Mouse (Mus musculus): ENCODE measurements around the gene Ubl7. TPM values are rescaled to one million over a fixed set of nuclear protein-coding genes. Genes with fewer than 3 reads are reported as not detected.

Gene Ubl7
- total and polyA plus RNA-seq, 3 experiments, result 22.7 to 89.6 TPM; not detected in 1

- peak; percentile 56 for DNase-seq (ENCODE audit: low read depth, low spot score)
- peak overlapping the region; percentile 65 for H3K9ac ChIP-seq (ENCODE audit: control insufficient read depth, low read depth, low read length, poor library complexity, severe bottlenecking)
- H3K36me3 ChIP-seq (ENCODE audit: control insufficient read depth in 1 of 2, insufficient read depth in 2 of 2, low read length in 2 of 2), result no peaks in the 10 kb centered on the region
- H3K9me3 ChIP-seq (replicated peaks; ENCODE audit: insufficient read depth, low read length), result no peaks in the 10 kb centered on the region
- peak overlapping the region; percentile 54 to 62 for H3K4me3 ChIP-seq (ENCODE audit: control insufficient read depth in 1 of 2, insufficient read depth in 1 of 2, low read depth in 2 of 2, low read length in 2 of 2)
- H3K27me3 ChIP-seq (ENCODE audit: control insufficient read depth in 1 of 2, insufficient read depth in 2 of 2, low read length in 2 of 2), result peaks cover 12 to 22% of the 10 kb centered on the region in 2 experiments
- no peak overlapping the region for H3K27ac ChIP-seq (ENCODE audit: control insufficient read depth, low read depth, low read length)
- H3K4me1 ChIP-seq (ENCODE audit: control insufficient read depth in 1 of 2, insufficient read depth in 2 of 2, low read length in 2 of 2), result peaks cover 0 to 3% of the 10 kb centered on the region in 2 experiments; a peak in 2 of 4 replicates
- no peaks in the 10 kb centered on the region; the same call in 1 of the 2 replicates for H3K79me2 ChIP-seq (ENCODE audit: control insufficient read depth, insufficient read depth, low read length, poor library complexity)
- TF ChIP-seq GABPA (IDR thresholded peaks at IDR 0.05; ENCODE audit: low read depth, low read length), result no peak
- no peak for TF ChIP-seq ETS1 (IDR thresholded peaks at IDR 0.05; ENCODE audit: low read depth, low read length)
- TF ChIP-seq GATA1 (IDR thresholded peaks at IDR 0.05; ENCODE audit: low read depth, low read length), result no peak
- TF ChIP-seq MXI1 (IDR thresholded peaks at IDR 0.05; ENCODE audit: low read depth, low read length), result no peak
- TF ChIP-seq USF1 (IDR thresholded peaks at IDR 0.05; ENCODE audit: low read depth, low read length), result no peak
- peak; percentile 71 for TF ChIP-seq ZNF384 (IDR thresholded peaks at IDR 0.05; ENCODE audit: low read depth, low read length)
- TF ChIP-seq ELF1 (IDR thresholded peaks at IDR 0.05; ENCODE audit: low read depth, low read length), result peak; percentile 8; the same call in 1 of the 2 replicates
- TF ChIP-seq MYC (IDR thresholded peaks at IDR 0.05; ENCODE audit: low read depth, low read length), result no peak
These were observed 22.7 kb upstream of the Ubl7 start for GRCm38 (mm10) chr9:57888119-57888518.

- Histone ChIP-seq H3K36me3 (ENCODE audit: control insufficient read depth in 1 of 2, insufficient read depth in 2 of 2, low read length in 2 of 2) (no peaks in the 10 kb centered on the region), H3K9ac (ENCODE audit: control insufficient read depth, low read depth, low read length, poor library complexity, severe bottlenecking) (no peak overlapping the region), H3K27me3 (ENCODE audit: control insufficient read depth in 1 of 2, insufficient read depth in 2 of 2, low read length in 2 of 2) (peaks cover 2 to 21% of the 10 kb centered on the region in 2 experiments; a peak in 3 of 4 replicates), H3K9me3 (replicated peaks; ENCODE audit: insufficient read depth, low read length) (no peaks in the 10 kb centered on the region), H3K79me2 (ENCODE audit: control insufficient read depth, insufficient read depth, low read length, poor library complexity) (no peaks in the 10 kb centered on the region), H3K27ac (ENCODE audit: control insufficient read depth, low read depth, low read length) (no peak overlapping the region), H3K4me3 (ENCODE audit: control insufficient read depth in 1 of 2, insufficient read depth in 1 of 2, low read depth in 2 of 2, low read length in 2 of 2) (peak overlapping the region; percentile 6 to 20; a peak in 1 of 4 replicates), H3K4me1 (ENCODE audit: control insufficient read depth in 1 of 2, insufficient read depth in 2 of 2, low read length in 2 of 2) (peaks cover 0 to 1% of the 10 kb centered on the region in 2 experiments; a peak in 1 of 4 replicates)
- no peak for DNase-seq (ENCODE audit: low read depth, low spot score)
- TF ChIP-seq ETS1 (IDR thresholded peaks at IDR 0.05; ENCODE audit: low read depth, low read length) (no peak), SIN3A (IDR thresholded peaks at IDR 0.05; ENCODE audit: low read length) (no peak), TCF12 (IDR thresholded peaks at IDR 0.05; ENCODE audit: low read depth, low read length) (no peak), NRF1 (IDR thresholded peaks at IDR 0.05; ENCODE audit: insufficient read depth, low read depth, low read length, poor library complexity, severe bottlenecking) (no peak), EP300 (IDR thresholded peaks at IDR 0.05; ENCODE audit: low read depth in 1 of 2, low read length in 2 of 2) (no peak), MYC (IDR thresholded peaks at IDR 0.05; ENCODE audit: low read depth, low read length) (no peak), ZKSCAN1 (IDR thresholded peaks at IDR 0.05; ENCODE audit: low read depth, low read length) (no peak)
These were observed 10.3 kb upstream of the Ubl7 start for GRCm38 (mm10) chr9:57900478-57900877.

- H3K9ac ChIP-seq (ENCODE audit: control insufficient read depth, low read depth, low read length, poor library complexity, severe bottlenecking), result no peak overlapping the region
- H3K79me2 ChIP-seq (ENCODE audit: control insufficient read depth, insufficient read depth, low read length, poor library complexity), result no peaks in the 10 kb centered on the region
- H3K27ac ChIP-seq (ENCODE audit: control insufficient read depth, low read depth, low read length), result no peak overlapping the region
- H3K4me1 ChIP-seq (ENCODE audit: control insufficient read depth in 1 of 2, insufficient read depth in 2 of 2, low read length in 2 of 2), result peaks cover 0 to 1% of the 10 kb centered on the region in 2 experiments; a peak in 1 of 4 replicates
- H3K36me3 ChIP-seq (ENCODE audit: control insufficient read depth in 1 of 2, insufficient read depth in 2 of 2, low read length in 2 of 2), result no peaks in the 10 kb centered on the region
- peaks cover 2 to 21% of the 10 kb centered on the region in 2 experiments; a peak in 3 of 4 replicates for H3K27me3 ChIP-seq (ENCODE audit: control insufficient read depth in 1 of 2, insufficient read depth in 2 of 2, low read length in 2 of 2)
- DNase-seq (ENCODE audit: low read depth, low spot score), result no peak
- TF ChIP-seq MYB (IDR thresholded peaks at IDR 0.05; ENCODE audit: low read depth, low read length) (no peak), SMC3 (IDR thresholded peaks at IDR 0.05; ENCODE audit: low read depth, low read length) (no peak)
- H3K9me3 ChIP-seq (replicated peaks; ENCODE audit: insufficient read depth, low read length), result no peaks in the 10 kb centered on the region
- no peak overlapping the region for H3K4me3 ChIP-seq (ENCODE audit: control insufficient read depth in 1 of 2, insufficient read depth in 1 of 2, low read depth in 2 of 2, low read length in 2 of 2)
These were observed 9.6 kb upstream of the Ubl7 start for GRCm38 (mm10) chr9:57901197-57901596.

All from MEL (cell line).